Mouse (Mus musculus) spleen, embryonic (tissue): ENCODE results near the gene Il23r.

Source experiments
- CTCF ChIA-PET: fragments of 350-600 bp; sonication (Branson Sonifier 250); formaldehyde crosslinking; loops from one replicate; lab custom pipeline; 2022; lab: Charles Lee

Gene Il23r

GRCm38 (mm10) chr6:67431808-67432207 is 59.8 kb downstream of the Il23r start:
- CTCF ChIA-PET = no interaction called here

GRCm38 (mm10) chr6:67421761-67422160 is 69.9 kb downstream of the Il23r start:
- CTCF ChIA-PET = no interaction called here

- CTCF ChIA-PET = no interaction called here
These were observed 75.1 kb downstream of the Il23r start for GRCm38 (mm10) chr6:67416557-67416956.

GRCm38 (mm10) chr6:67415276-67415675 is 76.4 kb downstream of the Il23r start:
- CTCF ChIA-PET = interaction anchor here (0.8 kb wide), 1 partner anchor 29 kb away, joined by 8 read pairs; no protein-coding TSS in a partner anchor

GRCm38 (mm10) chr6:67413378-67413777 is 78.3 kb downstream of the Il23r start:
- CTCF ChIA-PET = no interaction called here

- CTCF ChIA-PET = no interaction called here
These were observed 86.4 kb downstream of the Il23r start for GRCm38 (mm10) chr6:67405281-67405682.

- CTCF ChIA-PET = no interaction called here
These were observed 92.1 kb downstream of the Il23r start for GRCm38 (mm10) chr6:67399551-67399950.

- CTCF ChIA-PET = no interaction called here
These were observed 115.7 kb downstream of the Il23r start, which contains the start of gene Il12rb2 for GRCm38 (mm10) chr6:67375982-67376391. Gene Il12rb2, minus strand, starts transcription at chr6:67376188.
